Mouse (Mus musculus) kidney, postnatal 25 days (tissue): ENCODE measurements at regions not wholly inside any gene's neighbourhood (a gene's known extent, or its start where the extent isn't known, plus 50 kb on each side); places are given as distances from the start of the nearest gene placed in this dataset.
A peak's percentile ranks its signal among the peaks of the same experiment; 100 is the strongest.

Experiments used
- DNase-seq, 2 experiments: peaks; one replicate each; pipeline ENCODE4 v3.0.0; 2021; ENCODE audit warnings: mixed read lengths in 2 of 2

- no peak for DNase-seq
Measured at GRCm38 (mm10) chr4:25488479-25489069, 207.0 kb upstream of the Ufl1 start.

- no peak for DNase-seq
Measured at GRCm38 (mm10) chr4:25483621-25483933, 202.0 kb upstream of the Ufl1 start.

- peak; percentile 7 to 47 for DNase-seq
Measured at GRCm38 (mm10) chr4:25482933-25483620, 201.5 kb upstream of the Ufl1 start.

- DNase-seq, result peak in 1 of 2 experiments; percentile 52
Measured at GRCm38 (mm10) chr4:25473026-25473425, 191.4 kb upstream of the Ufl1 start.

GRCm38 (mm10) chr4:25466490-25466889, 184.9 kb upstream of the Ufl1 start:
- no peak for DNase-seq

- DNase-seq, result no peak
Measured at GRCm38 (mm10) chr4:25464792-25465590, 183.4 kb upstream of the Ufl1 start.

GRCm38 (mm10) chr4:25464069-25464468, 182.4 kb upstream of the Ufl1 start:
- no peak for DNase-seq

- no peak for DNase-seq
Measured at GRCm38 (mm10) chr4:25460127-25460526, 178.5 kb upstream of the Ufl1 start.

- DNase-seq, result no peak
Measured at GRCm38 (mm10) chr4:25454752-25455151, 173.1 kb upstream of the Ufl1 start.

GRCm38 (mm10) chr4:25453127-25453806, 171.6 kb upstream of the Ufl1 start:
- no peak for DNase-seq

- no peak for DNase-seq
Measured at GRCm38 (mm10) chr4:25451865-25452264, 170.2 kb upstream of the Ufl1 start.

- DNase-seq, result no peak
Measured at GRCm38 (mm10) chr4:25432203-25432602, 150.6 kb upstream of the Ufl1 start.

- DNase-seq, result no peak
Measured at GRCm38 (mm10) chr4:25416330-25416729, 134.7 kb upstream of the Ufl1 start.

GRCm38 (mm10) chr4:25410440-25410839, 128.8 kb upstream of the Ufl1 start:
- DNase-seq, result peak; percentile 11 to 32

GRCm38 (mm10) chr4:25408696-25409448, 127.3 kb upstream of the Ufl1 start:
- peak; percentile 4 to 40 for DNase-seq

- DNase-seq, result no peak
Measured at GRCm38 (mm10) chr4:25407842-25408241, 126.2 kb upstream of the Ufl1 start.

- no peak for DNase-seq
Measured at GRCm38 (mm10) chr4:25389542-25389941, 107.9 kb upstream of the Ufl1 start.

- DNase-seq, result peak; percentile 49 to 51
Measured at GRCm38 (mm10) chr4:25372041-25372440, 90.4 kb upstream of the Ufl1 start.

GRCm38 (mm10) chr4:25364402-25364801, 82.8 kb upstream of the Ufl1 start:
- DNase-seq, result no peak

GRCm38 (mm10) chr4:25337638-25338037, 56.0 kb upstream of the Ufl1 start:
- DNase-seq, result no peak
